Mouse (Mus musculus): Measurements from ENCODE around the gene Prex1. TPM values are rescaled to one million over a fixed set of nuclear protein-coding genes. Genes with fewer than 3 reads are reported as not detected.
"Not testable (repeated sequence)": the region's sequence is repeated elsewhere in the genome, so short reads cannot be mapped to it uniquely, and the experiment has no call there.

Gene Prex1
- total RNA-seq (2014; fragmentation: Nextera tagmentation) (18.7 and 21.6 TPM in 2 replicates), total RNA-seq (2017) (3.8 and 4.0 TPM in 2 replicates), polyA plus RNA-seq (2012) (5.0 and 5.9 TPM in 2 replicates)

DNA sequence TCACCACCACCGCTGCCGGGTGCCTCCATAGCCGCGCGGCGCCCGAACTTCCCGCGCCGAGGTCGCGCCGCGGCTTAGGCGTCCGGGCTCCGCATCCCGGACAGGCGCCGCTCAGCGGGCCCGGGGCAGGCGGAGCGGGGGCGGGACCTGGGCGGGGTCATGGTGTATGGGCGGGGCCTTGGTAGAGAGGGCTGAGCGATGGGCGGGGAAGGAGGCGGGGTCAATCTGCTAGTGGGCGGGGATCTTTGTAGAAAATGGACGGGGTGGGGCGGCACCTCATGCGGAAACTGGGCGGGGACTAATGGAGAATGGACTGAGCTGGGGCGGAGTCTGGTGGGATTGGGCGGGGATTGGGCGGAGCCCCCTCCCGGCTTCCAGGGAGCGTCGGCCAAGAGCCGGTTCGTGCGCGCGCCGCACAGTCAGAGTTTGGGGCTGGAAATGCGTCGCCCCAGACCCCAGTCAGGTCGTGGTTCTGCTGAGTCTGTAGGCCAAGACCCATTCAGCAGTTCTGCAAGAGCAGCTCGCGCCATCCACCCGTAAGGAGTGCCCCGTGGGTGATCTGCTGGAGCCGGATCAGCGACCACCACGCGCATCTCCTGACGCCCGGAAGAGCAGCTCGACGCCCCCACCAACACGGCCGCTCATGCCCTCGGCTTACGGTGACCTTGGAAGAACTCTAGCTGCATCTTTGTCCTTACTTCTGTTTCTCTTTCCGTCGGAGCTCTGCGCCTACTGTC lies at the start of gene Prex1:
Prex1 (minus strand) TSS at position 143 of the 737 bp plus-strand sequence.
- H3K27me3 ChIP-seq (ENCODE audit: insufficient read depth, low read length), result peaks cover 31% of the 10 kb centered on the region
- peak; percentile 89 for ATAC-seq (ENCODE audit: extremely low read depth, insufficient number of reproducible peaks, low FRiP score, poor library complexity, severe bottlenecking)
- peaks cover 5% of the 10 kb centered on the region for H3K9me3 ChIP-seq (replicated peaks)
- peaks cover 21% of the 10 kb centered on the region for H3K4me1 ChIP-seq (ENCODE audit: insufficient read depth, low read depth, low read length)
- no peaks in the 10 kb centered on the region for H3K36me3 ChIP-seq (replicated peaks)
- no peak for TF ChIP-seq CTCF (IDR thresholded peaks at IDR 0.05; ENCODE audit: low read depth, low read length)
- no peak for TF ChIP-seq GATA1 (IDR thresholded peaks at IDR 0.05; ENCODE audit: borderline replicate concordance, low read length)
- TF ChIP-seq TAL1 (conservative IDR thresholded peaks at IDR 0.05; ENCODE audit: low read depth, low read length), result no peak
- TF ChIP-seq POLR2AphosphoS5 (IDR thresholded peaks at IDR 0.05; ENCODE audit: insufficient replicate concordance, low read depth, low read length), result no peak
- DNase-seq (ENCODE audit: low spot score), result peak; percentile 78
- H3K4me3 ChIP-seq (ENCODE audit: low read depth, low read length), result peak within 1 kb of the TSS; percentile 76

DNA sequence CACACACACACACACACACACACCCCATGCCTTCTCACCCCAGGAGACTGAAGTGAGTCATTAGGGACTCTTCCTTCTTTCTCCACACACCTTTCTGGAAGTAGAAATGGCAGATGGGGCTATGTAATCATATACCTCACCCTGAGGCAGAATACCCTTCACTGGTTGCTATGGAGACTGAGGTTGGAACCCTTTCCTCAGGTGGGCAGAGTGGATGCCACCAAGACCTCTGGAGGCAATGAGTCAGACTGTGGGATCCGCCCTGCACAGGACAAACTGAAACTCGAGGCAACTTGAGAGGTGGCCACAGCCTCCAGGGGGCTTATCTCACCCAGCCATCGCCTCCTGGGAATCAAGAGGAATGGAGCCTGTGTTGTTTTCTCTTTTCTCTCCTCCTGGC lies 44.3 kb upstream of the Prex1 start:
- H3K4me1 ChIP-seq (ENCODE audit: insufficient read depth, low read depth, low read length), result peaks cover under 1% of the 10 kb centered on the region
- H3K4me3 ChIP-seq (ENCODE audit: low read depth, low read length), result no peak overlapping the region
- DNase-seq (ENCODE audit: low spot score) (no peak), ATAC-seq (ENCODE audit: extremely low read depth, insufficient number of reproducible peaks, low FRiP score, poor library complexity, severe bottlenecking) (no peak)
- H3K36me3 ChIP-seq (replicated peaks), result no peaks in the 10 kb centered on the region
- no peaks in the 10 kb centered on the region for H3K9me3 ChIP-seq (replicated peaks)
- no peaks in the 10 kb centered on the region for H3K27me3 ChIP-seq (ENCODE audit: insufficient read depth, low read length)
- no peak for TF ChIP-seq CTCF (IDR thresholded peaks at IDR 0.05; ENCODE audit: low read depth, low read length)
- no peak for TF ChIP-seq POLR2AphosphoS5 (IDR thresholded peaks at IDR 0.05; ENCODE audit: insufficient replicate concordance, low read depth, low read length)
- no peak for TF ChIP-seq TAL1 (conservative IDR thresholded peaks at IDR 0.05; ENCODE audit: low read depth, low read length)
- no peak for TF ChIP-seq GATA2 (IDR thresholded peaks at IDR 0.05; ENCODE audit: borderline replicate concordance, low read depth, low read length)
- no peak for TF ChIP-seq GATA1 (IDR thresholded peaks at IDR 0.05; ENCODE audit: borderline replicate concordance, low read length)

DNA sequence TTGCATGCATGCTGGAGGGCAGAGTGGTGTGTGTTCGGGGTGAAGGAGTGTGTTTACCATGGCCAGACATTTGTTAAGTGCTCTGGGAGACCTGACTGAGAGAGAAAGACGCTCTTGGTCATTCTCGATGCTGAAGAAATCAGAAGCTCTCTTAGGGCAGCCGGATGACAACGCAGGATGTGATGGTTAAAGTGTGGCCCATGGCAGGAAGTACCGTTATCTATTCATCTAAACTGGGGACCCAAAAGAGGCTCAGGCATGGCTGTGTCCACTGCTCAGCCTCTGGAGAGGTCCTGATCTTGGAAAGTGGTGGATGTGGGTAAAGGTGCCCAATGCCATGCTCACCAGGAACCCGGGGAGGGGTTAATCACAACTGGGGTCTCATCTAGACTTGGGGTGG lies 41.1 kb upstream of the Prex1 start:
- TF ChIP-seq CTCF (IDR thresholded peaks at IDR 0.05; ENCODE audit: low read depth, low read length) (no peak), GATA2 (IDR thresholded peaks at IDR 0.05; ENCODE audit: borderline replicate concordance, low read depth, low read length) (no peak), TAL1 (conservative IDR thresholded peaks at IDR 0.05; ENCODE audit: low read depth, low read length) (no peak), GATA1 (IDR thresholded peaks at IDR 0.05; ENCODE audit: borderline replicate concordance, low read length) (no peak), POLR2AphosphoS5 (IDR thresholded peaks at IDR 0.05; ENCODE audit: insufficient replicate concordance, low read depth, low read length) (no peak)
- no peak for DNase-seq (ENCODE audit: low spot score)
- peaks cover 2% of the 10 kb centered on the region for H3K4me1 ChIP-seq (ENCODE audit: insufficient read depth, low read depth, low read length)
- no peaks in the 10 kb centered on the region for H3K27me3 ChIP-seq (ENCODE audit: insufficient read depth, low read length)
- no peak overlapping the region for H3K4me3 ChIP-seq (ENCODE audit: low read depth, low read length)
- H3K9me3 ChIP-seq (replicated peaks), result no peaks in the 10 kb centered on the region
- no peaks in the 10 kb centered on the region for H3K36me3 ChIP-seq (replicated peaks)
- ATAC-seq (ENCODE audit: extremely low read depth, insufficient number of reproducible peaks, low FRiP score, poor library complexity, severe bottlenecking), result no peak

DNA sequence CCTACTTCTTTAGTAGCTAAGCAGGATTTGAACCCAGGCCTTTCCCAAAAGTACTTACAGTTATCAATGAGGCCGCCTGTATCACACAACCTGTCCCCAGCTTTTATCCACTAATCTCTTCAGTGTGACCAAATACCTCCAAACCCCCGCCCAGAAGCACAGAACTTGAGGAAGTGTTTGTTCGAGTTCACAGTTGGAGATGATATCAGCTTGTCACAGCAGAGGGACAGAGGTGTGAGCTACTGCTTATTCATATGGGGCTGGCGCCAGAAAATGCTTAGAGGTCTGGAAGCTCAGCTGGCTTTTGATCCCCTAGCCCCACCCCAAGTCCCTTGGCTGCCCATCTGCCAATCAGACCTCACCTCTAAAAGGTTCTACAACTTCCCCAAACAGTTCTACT lies 40.6 kb upstream of the Prex1 start:
- DNase-seq (ENCODE audit: low spot score), result no peak
- no peaks in the 10 kb centered on the region for H3K36me3 ChIP-seq (replicated peaks)
- no peak overlapping the region for H3K4me3 ChIP-seq (ENCODE audit: low read depth, low read length)
- no peaks in the 10 kb centered on the region for H3K9me3 ChIP-seq (replicated peaks)
- ATAC-seq (ENCODE audit: extremely low read depth, insufficient number of reproducible peaks, low FRiP score, poor library complexity, severe bottlenecking), result peak; percentile 25; the same call in 1 of the 2 replicates
- no peaks in the 10 kb centered on the region for H3K27me3 ChIP-seq (ENCODE audit: insufficient read depth, low read length)
- H3K4me1 ChIP-seq (ENCODE audit: insufficient read depth, low read depth, low read length), result peaks cover 2% of the 10 kb centered on the region
- TF ChIP-seq GATA1 (IDR thresholded peaks at IDR 0.05; ENCODE audit: borderline replicate concordance, low read length) (no peak), CTCF (IDR thresholded peaks at IDR 0.05; ENCODE audit: low read depth, low read length) (no peak), GATA2 (IDR thresholded peaks at IDR 0.05; ENCODE audit: borderline replicate concordance, low read depth, low read length) (no peak)

DNA sequence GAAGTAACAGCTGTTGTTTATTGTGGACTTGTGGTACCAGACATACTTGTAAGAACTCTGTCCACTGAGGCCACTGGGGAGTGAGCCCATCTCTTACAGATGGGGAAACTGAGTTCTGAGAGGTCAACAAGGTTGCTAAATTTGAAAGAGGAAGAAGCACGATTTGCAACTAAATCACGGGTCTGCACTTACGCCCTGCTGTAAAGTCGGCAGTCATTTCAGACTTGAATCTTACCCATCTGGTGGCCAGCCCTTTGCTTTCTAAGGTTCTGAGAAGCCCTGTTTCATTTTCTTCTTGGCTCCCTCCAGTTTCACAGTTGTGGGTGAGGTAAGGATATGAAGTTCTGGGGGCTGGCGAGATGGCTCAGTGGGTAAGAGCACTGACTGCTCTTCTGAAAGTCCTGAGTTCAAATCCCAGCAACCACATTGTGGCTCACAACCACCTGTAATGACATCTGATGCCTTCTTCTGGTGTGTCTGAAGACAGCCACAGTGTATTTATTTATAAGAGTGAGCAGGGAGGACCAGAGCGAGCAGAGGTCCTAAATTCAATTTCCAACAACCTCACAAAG lies 37.1 kb upstream of the Prex1 start:
- Histone ChIP-seq H3K27me3 (ENCODE audit: insufficient read depth, low read length) (no peaks in the 10 kb centered on the region), H3K9me3 (replicated peaks) (no peaks in the 10 kb centered on the region), H3K4me1 (ENCODE audit: insufficient read depth, low read depth, low read length) (peaks cover 14% of the 10 kb centered on the region), H3K4me3 (ENCODE audit: low read depth, low read length) (no peak overlapping the region), H3K36me3 (replicated peaks) (no peaks in the 10 kb centered on the region)
- DNase-seq (ENCODE audit: low spot score) (no peak), ATAC-seq (ENCODE audit: extremely low read depth, insufficient number of reproducible peaks, low FRiP score, poor library complexity, severe bottlenecking) (no peak)
- TF ChIP-seq GATA2 (IDR thresholded peaks at IDR 0.05; ENCODE audit: borderline replicate concordance, low read depth, low read length) (no peak), TAL1 (conservative IDR thresholded peaks at IDR 0.05; ENCODE audit: low read depth, low read length) (no peak), GATA1 (IDR thresholded peaks at IDR 0.05; ENCODE audit: borderline replicate concordance, low read length) (no peak), POLR2AphosphoS5 (IDR thresholded peaks at IDR 0.05; ENCODE audit: insufficient replicate concordance, low read depth, low read length) (no peak), CTCF (IDR thresholded peaks at IDR 0.05; ENCODE audit: low read depth, low read length) (no peak)

DNA sequence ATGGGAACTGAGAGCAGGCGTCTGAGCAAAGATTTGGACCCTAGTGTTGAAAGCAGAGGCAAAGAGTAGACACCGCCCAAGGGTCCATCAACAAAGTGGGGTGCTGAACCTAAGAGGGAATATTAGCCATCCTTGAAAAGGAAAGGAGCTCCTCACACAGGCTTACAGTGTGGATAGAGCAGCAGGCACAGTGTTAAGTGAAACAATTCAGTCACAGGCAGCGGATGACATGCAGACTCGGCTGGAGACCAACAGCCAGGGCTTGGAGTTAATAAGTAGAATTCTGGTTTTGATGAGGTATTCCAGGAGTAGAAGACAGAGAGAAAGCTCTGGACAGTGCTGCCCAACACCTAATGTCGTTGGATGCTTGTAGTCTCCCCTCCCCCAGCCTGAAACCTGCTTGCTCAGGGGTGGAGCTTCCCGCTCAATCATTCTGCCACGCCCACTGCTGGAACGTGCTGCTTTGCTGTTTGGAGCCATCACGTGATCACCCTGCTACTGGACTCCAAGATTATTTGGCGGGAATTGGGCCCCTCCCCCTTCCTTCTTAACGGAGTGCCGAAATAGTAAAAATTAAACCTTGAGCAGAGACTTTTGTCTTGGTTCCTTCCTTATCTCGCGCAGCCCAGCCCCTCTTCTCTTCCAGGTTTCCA lies 32.8 kb upstream of the Prex1 start:
- not testable (repeated sequence) for DNase-seq (ENCODE audit: low spot score)

More for the DNA sequence above, 32.8 kb upstream of the Prex1 start:
- not testable (repeated sequence) for H3K27me3 ChIP-seq (ENCODE audit: insufficient read depth, low read length); H3K4me3 ChIP-seq (ENCODE audit: low read depth, low read length); H3K36me3 ChIP-seq (replicated peaks); H3K9me3 ChIP-seq (replicated peaks); ATAC-seq (ENCODE audit: extremely low read depth, insufficient number of reproducible peaks, low FRiP score, poor library complexity, severe bottlenecking)
- H3K4me1 ChIP-seq (ENCODE audit: insufficient read depth, low read depth, low read length), result peaks cover 13% of the 10 kb centered on the region
